Mouse (Mus musculus): ENCODE measurements around the gene Gm21497.
"Not testable (repeated sequence)": the region's sequence is repeated elsewhere in the genome, so short reads cannot be mapped to it uniquely, and the experiment has no call there.

The Gm21497 gene

DNA sequence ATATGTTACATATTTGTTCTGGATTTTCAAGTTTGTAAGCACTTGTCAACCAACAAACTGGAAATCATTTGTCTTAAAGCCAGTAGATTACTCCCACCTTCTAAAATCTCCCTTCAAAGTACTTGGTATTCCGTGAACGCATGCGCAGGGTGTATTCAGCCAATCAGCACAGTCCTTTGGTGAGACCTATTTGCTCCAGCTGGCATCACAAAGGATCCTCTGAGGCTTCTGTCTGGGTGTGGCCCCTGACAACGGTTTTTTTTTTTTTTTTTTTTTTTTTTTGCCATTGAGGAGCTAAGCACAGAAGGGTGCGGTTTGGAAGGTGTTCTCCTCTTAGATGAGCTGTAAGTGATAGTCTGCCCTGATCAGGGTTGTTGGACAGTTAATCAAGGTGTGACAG lies at the start of gene Gm21497:
Gene Gm21497, plus strand, starts transcription at position 301 of the 400 bp plus-strand sequence.
- not testable (repeated sequence) for DNase-seq (ENCODE audit: low spot score in 2 of 2)

All from left cerebral cortex, adult 9 months (tissue).